Mouse (Mus musculus) liver, adult 2 months (tissue): ENCODE data around the gene Osbpl10. TPM values are rescaled to one million over a fixed set of nuclear protein-coding genes. Genes with fewer than 3 reads are reported as not detected.

ENCODE experiments used
- DNase-seq: peaks from one replicate; pipeline ENCODE4 v3.0.0-alpha.2; 2011; ENCODE audit warnings: low read depth, low spot score; ENCODE audit errors: extremely low read depth
- H3K27ac ChIP-seq: fragments of 200-500 bp; replicated peaks from 2 replicates; pipeline ENCODE4 v1.5.1; 2012; ENCODE audit warnings: low read depth, mild to moderate bottlenecking, control low read depth, inconsistent platforms, low read length; ENCODE audit not compliant: insufficient read depth
- H3K27me3 ChIP-seq: fragments of 200-500 bp; 2 replicates; pipeline ENCODE4 v1.6.1; 2012; ENCODE audit warnings: mild to moderate bottlenecking, moderate library complexity, low read length, inconsistent platforms; ENCODE audit not compliant: control insufficient read depth, insufficient read depth
- H3K36me3 ChIP-seq: fragments of 200-500 bp; 2 replicates; pipeline ENCODE4 v1.6.1; 2012; ENCODE audit warnings: low read length, inconsistent platforms; ENCODE audit not compliant: control insufficient read depth, insufficient read depth
- H3K4me1 ChIP-seq: fragments of 200-500 bp; 2 replicates; pipeline ENCODE4 v1.6.1; 2011; ENCODE audit warnings: low read length; ENCODE audit not compliant: control insufficient read depth, insufficient read depth
- H3K4me3 ChIP-seq: fragments of 200-500 bp; 2 replicates; pipeline ENCODE4 v1.5.1; 2011; ENCODE audit warnings: low read depth, mild to moderate bottlenecking, control low read depth, low read length, moderate library complexity; ENCODE audit not compliant: insufficient read depth
- H3K79me2 ChIP-seq: fragments of 200-500 bp; 2 replicates; pipeline ENCODE4 v1.6.1; 2012; ENCODE audit warnings: inconsistent platforms, mild to moderate bottlenecking, low read length, moderate library complexity; ENCODE audit not compliant: control insufficient read depth, insufficient read depth
- H3K9ac ChIP-seq: fragments of 200-500 bp; 2 replicates; pipeline ENCODE4 v1.6.1; 2012; ENCODE audit warnings: low read depth, mild to moderate bottlenecking, control low read depth, inconsistent platforms, low read length
- CTCF ChIP-seq: fragments of 200-500 bp; IDR thresholded peaks from 2 replicates; pipeline ENCODE4 v1.5.1; 2011; ENCODE audit warnings: low read depth, low read length, control low read depth
- POLR2A ChIP-seq: fragments of 200-500 bp; IDR thresholded peaks from 2 replicates; pipeline ENCODE4 v1.6.1; 2011; ENCODE audit warnings: low read length, control low read depth; ENCODE audit not compliant: insufficient read depth; ENCODE audit errors: extremely low read depth
- WGBS: fragments of 180-500 bp; shearing (Covaris S2); methylation state at CpG from one replicate; pipeline ENCODE4 v1.1.7; 2018; 5-methylcytosine and 5-hydroxymethylcytosine counted together
- polyA plus RNA-seq: library from polyadenylated mRNA; depleted of rRNA; stranded (reverse); fragments of >200 nt; gene quantifications from 2 replicates; pipeline ENCODE4 v1.2.3, GENCODE M21; 2012
- total RNA-seq: library from RNA; depleted of rRNA; stranded (reverse); fragments of >200 nt; gene quantifications from 2 replicates; pipeline ENCODE4 v1.2.3, GENCODE M21; 2014

Gene Osbpl10
- total and polyA plus RNA-seq, 2 experiments: 0.28 to 0.82 TPM

GRCm38 (mm10) chr9:115012367-115012766, 34.0 kb downstream of the Osbpl10 start:
- H3K36me3 ChIP-seq: no peaks in the 10 kb centered on the region
- H3K79me2 ChIP-seq: no peaks in the 10 kb centered on the region
- no peaks in the 10 kb centered on the region for H3K27me3 ChIP-seq
- no peak overlapping the region for H3K27ac ChIP-seq
- TF ChIP-seq CTCF (no peak), POLR2A (no peak)
- H3K4me3 ChIP-seq: no peak overlapping the region
- H3K9ac ChIP-seq: no peak overlapping the region
- no peaks in the 10 kb centered on the region for H3K4me1 ChIP-seq
- no peak for DNase-seq
- 56% methylated on average over 12 of the region's 12 CpGs for WGBS

DNA sequence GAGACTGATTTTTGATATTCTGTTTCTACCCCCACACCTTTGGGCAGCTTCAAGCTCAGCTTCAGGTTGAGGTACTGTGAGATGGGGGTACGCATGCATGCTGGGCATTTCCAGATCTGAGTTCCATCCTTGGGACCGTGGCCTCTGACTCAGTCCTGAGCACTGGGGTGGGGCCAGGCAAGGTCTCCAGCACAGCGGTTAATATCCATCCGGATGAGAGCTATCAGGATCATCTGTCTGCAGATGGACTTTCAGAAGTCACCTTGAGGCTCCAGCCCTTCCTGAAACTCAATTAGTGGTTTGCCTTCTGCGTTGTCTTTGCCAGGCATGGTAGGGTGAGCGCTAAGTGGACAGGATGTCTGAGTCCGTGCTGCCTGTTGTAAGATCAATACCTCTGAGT, 41.8 kb downstream of the Osbpl10 start:
- Histone ChIP-seq H3K27me3 (no peaks in the 10 kb centered on the region), H3K36me3 (no peaks in the 10 kb centered on the region), H3K4me3 (no peak overlapping the region), H3K9ac (no peak overlapping the region), H3K27ac (no peak overlapping the region), H3K79me2 (no peaks in the 10 kb centered on the region), H3K4me1 (no peaks in the 10 kb centered on the region)
- DNase-seq: no peak
- WGBS: 81% methylated on average over 7 of the region's 7 CpGs
- TF ChIP-seq POLR2A (no peak), CTCF (no peak)

GRCm38 (mm10) chr9:115021419-115021818, 43.0 kb downstream of the Osbpl10 start:
- Histone ChIP-seq H3K4me3 (no peak overlapping the region), H3K4me1 (no peaks in the 10 kb centered on the region), H3K9ac (no peak overlapping the region), H3K36me3 (no peaks in the 10 kb centered on the region), H3K79me2 (no peaks in the 10 kb centered on the region), H3K27ac (no peak overlapping the region), H3K27me3 (no peaks in the 10 kb centered on the region)
- 86% methylated on average over 2 of the region's 2 CpGs for WGBS
- DNase-seq: no peak
- TF ChIP-seq POLR2A (no peak), CTCF (no peak)

- H3K9ac ChIP-seq: no peak overlapping the region
- no peaks in the 10 kb centered on the region for H3K79me2 ChIP-seq
- H3K27me3 ChIP-seq: no peaks in the 10 kb centered on the region
- no peak overlapping the region for H3K27ac ChIP-seq
- no peak for DNase-seq
- 83% methylated on average over 3 of the region's 3 CpGs for WGBS
- H3K4me1 ChIP-seq: no peaks in the 10 kb centered on the region
- no peaks in the 10 kb centered on the region for H3K36me3 ChIP-seq
- H3K4me3 ChIP-seq: no peak overlapping the region
- TF ChIP-seq CTCF: no peak
- no peak for TF ChIP-seq POLR2A
Measured at GRCm38 (mm10) chr9:115023137-115023536, 44.8 kb downstream of the Osbpl10 start.

DNA sequence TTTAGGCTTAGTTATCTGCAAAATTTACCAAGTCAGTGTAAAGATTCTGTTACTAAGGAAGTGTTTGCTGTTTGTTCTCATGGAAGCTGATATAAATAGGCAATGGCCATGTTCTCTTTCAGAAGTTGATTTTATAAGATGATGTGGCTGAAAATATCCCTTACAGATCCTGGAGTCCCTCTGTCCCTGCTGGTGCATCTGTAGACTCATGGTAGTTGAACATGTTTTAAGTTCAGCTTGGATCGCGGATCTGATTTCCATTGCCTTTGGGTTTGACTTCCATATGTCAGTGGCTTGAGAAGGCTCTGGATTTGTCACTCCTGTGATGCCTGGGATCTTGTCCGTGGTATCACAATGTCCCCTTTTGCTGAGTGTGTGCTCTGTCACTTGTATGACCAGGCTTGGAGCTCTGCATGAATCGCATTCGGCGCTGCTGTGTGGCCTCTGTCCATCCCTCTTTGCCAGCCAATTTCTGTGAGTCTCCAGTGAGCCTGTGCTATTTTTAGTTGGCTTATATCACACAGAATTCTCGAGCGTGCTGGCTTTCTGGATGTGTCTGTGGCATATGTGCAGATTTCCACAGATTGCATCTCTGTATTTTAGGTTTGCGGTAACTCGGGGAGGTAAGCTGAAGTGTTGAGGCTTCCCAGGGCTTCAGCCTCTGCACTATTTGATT, 45.5 kb downstream of the Osbpl10 start:
- no peaks in the 10 kb centered on the region for H3K27me3 ChIP-seq
- no peak for DNase-seq
- TF ChIP-seq POLR2A (no peak), CTCF (no peak)

GRCm38 (mm10) chr9:115029307-115029706, 50.9 kb downstream of the Osbpl10 start:
- no peaks in the 10 kb centered on the region for H3K36me3 ChIP-seq
- H3K4me1 ChIP-seq: no peaks in the 10 kb centered on the region
- WGBS: 43% methylated on average over 3 of the region's 3 CpGs
- no peaks in the 10 kb centered on the region for H3K27me3 ChIP-seq
- DNase-seq: no peak
- no peak overlapping the region for H3K27ac ChIP-seq
- H3K79me2 ChIP-seq: no peaks in the 10 kb centered on the region
- no peak overlapping the region for H3K9ac ChIP-seq
- TF ChIP-seq POLR2A (no peak), CTCF (no peak)
- no peak overlapping the region for H3K4me3 ChIP-seq

More for the DNA sequence above, 45.5 kb downstream of the Osbpl10 start:
- H3K27ac ChIP-seq: no peak overlapping the region
- WGBS: 87% methylated on average over 10 of the region's 10 CpGs
- no peaks in the 10 kb centered on the region for H3K79me2 ChIP-seq
- no peak overlapping the region for H3K9ac ChIP-seq
- no peak overlapping the region for H3K4me3 ChIP-seq
- no peaks in the 10 kb centered on the region for H3K4me1 ChIP-seq
- no peaks in the 10 kb centered on the region for H3K36me3 ChIP-seq
